Mouse (Mus musculus) MEL (cell line): ENCODE results near the gene Srsf10. TPM values are rescaled to one million over a fixed set of nuclear protein-coding genes. Genes with fewer than 3 reads are reported as not detected.

ENCODE experiments used
- DNase-seq: peaks from one replicate; pipeline ENCODE4 v3.0.0; 2011; ENCODE audit warnings: low read depth, low spot score
- H3K27ac ChIP-seq: 2 replicates; pipeline ENCODE4 v1.5.1; 2012; ENCODE audit warnings: low read depth, mild to moderate bottlenecking, control low read depth, low read length, moderate library complexity; ENCODE audit not compliant: control insufficient read depth
- H3K27me3 ChIP-seq, 2 experiments: fragments of 150-350 bp in 1 of 2; sonication (generic) in 1 of 2; 2 replicates each; pipeline ENCODE4 v1.6.1; 2012; ENCODE audit warnings: low read length in 2 of 2, mild to moderate bottlenecking in 2 of 2, improper control_type of control experiment in 1 of 2, moderate library complexity in 1 of 2; ENCODE audit not compliant: insufficient read depth in 2 of 2, control insufficient read depth in 1 of 2
- H3K36me3 ChIP-seq, 2 experiments: 2 replicates each; pipeline ENCODE4 v1.6.1; 2012 to 2014; ENCODE audit warnings: low read length in 2 of 2, improper control_type of control experiment in 1 of 2, inconsistent platforms in 1 of 2, mild to moderate bottlenecking in 1 of 2; ENCODE audit not compliant: insufficient read depth in 2 of 2, control insufficient read depth in 1 of 2
- H3K4me1 ChIP-seq, 2 experiments: fragments of 150-350 bp in 1 of 2; sonication (generic) in 1 of 2; 2 replicates each; pipeline ENCODE4 v1.6.1; 2012; ENCODE audit warnings: low read length in 2 of 2, improper control_type of control experiment in 1 of 2, mild to moderate bottlenecking in 1 of 2; ENCODE audit not compliant: insufficient read depth in 2 of 2, control insufficient read depth in 1 of 2
- H3K4me3 ChIP-seq, 2 experiments: fragments of 150-350 bp in 1 of 2; sonication (generic) in 1 of 2; 2 replicates each; pipeline ENCODE4 v1.5.1; 2012; ENCODE audit warnings: low read depth in 2 of 2, low read length in 2 of 2, mild to moderate bottlenecking in 2 of 2, moderate library complexity in 2 of 2, control low read depth in 1 of 2, improper control_type of control experiment in 1 of 2; ENCODE audit not compliant: control insufficient read depth in 1 of 2, insufficient read depth in 1 of 2
- H3K79me2 ChIP-seq: 2 replicates; pipeline ENCODE4 v1.6.1; 2012; ENCODE audit warnings: mild to moderate bottlenecking, low read length, moderate library complexity; ENCODE audit not compliant: control insufficient read depth, poor library complexity, insufficient read depth
- H3K9ac ChIP-seq: 2 replicates; pipeline ENCODE4 v1.6.1; 2012; ENCODE audit warnings: low read depth, mild to moderate bottlenecking, control low read depth, low read length, moderate library complexity; ENCODE audit not compliant: control insufficient read depth, poor library complexity, severe bottlenecking
- H3K9me3 ChIP-seq: fragments of 150-350 bp; sonication (generic); replicated peaks from 2 replicates; pipeline ENCODE4 v1.6.1; 2012; ENCODE audit warnings: mild to moderate bottlenecking, low read length, improper control_type of control experiment, moderate library complexity; ENCODE audit not compliant: insufficient read depth
- BHLHE40 ChIP-seq: IDR thresholded peaks from 2 replicates; pipeline ENCODE4 v1.6.1; 2012; ENCODE audit warnings: low read depth, mild to moderate bottlenecking, inconsistent platforms, low read length, improper control_type of control experiment, borderline replicate concordance
- CHD1 ChIP-seq: IDR thresholded peaks from 2 replicates; pipeline ENCODE4 v1.6.1; 2012; ENCODE audit warnings: low read depth, mild to moderate bottlenecking, inconsistent platforms, low read length, improper control_type of control experiment
- CHD2 ChIP-seq: IDR thresholded peaks from 2 replicates; pipeline ENCODE4 v1.6.1; 2011; ENCODE audit warnings: low read length, improper control_type of control experiment
- E2F4 ChIP-seq: IDR thresholded peaks from 2 replicates; pipeline ENCODE4 v1.6.1; 2011; ENCODE audit warnings: low read depth, low read length, improper control_type of control experiment, borderline replicate concordance
- ELF1 ChIP-seq: IDR thresholded peaks from 2 replicates; pipeline ENCODE4 v1.6.1; 2014; ENCODE audit warnings: low read depth, mild to moderate bottlenecking, inconsistent platforms, low read length, improper control_type of control experiment, moderate library complexity
- EP300 ChIP-seq, 2 experiments: IDR thresholded peaks; 2 replicates each; pipeline ENCODE4 v1.6.1; 2011; ENCODE audit warnings: improper control_type of control experiment in 2 of 2, low read length in 2 of 2, low read depth in 1 of 2, mild to moderate bottlenecking in 1 of 2
- ETS1 ChIP-seq: IDR thresholded peaks from 2 replicates; pipeline ENCODE4 v1.6.1; 2012; ENCODE audit warnings: low read depth, mild to moderate bottlenecking, inconsistent platforms, low read length, improper control_type of control experiment, moderate library complexity
- GABPA ChIP-seq: IDR thresholded peaks from 2 replicates; pipeline ENCODE4 v1.6.1; 2012; ENCODE audit warnings: low read depth, mild to moderate bottlenecking, inconsistent platforms, low read length, improper control_type of control experiment, moderate library complexity
- GATA1 ChIP-seq: IDR thresholded peaks from 2 replicates; pipeline ENCODE4 v1.6.1; 2011; ENCODE audit warnings: low read depth, low read length, improper control_type of control experiment
- HCFC1 ChIP-seq: IDR thresholded peaks from 2 replicates; pipeline ENCODE4 v1.6.1; 2012; ENCODE audit warnings: low read depth, mild to moderate bottlenecking, inconsistent platforms, low read length, improper control_type of control experiment, moderate library complexity
- MAZ ChIP-seq: IDR thresholded peaks from 2 replicates; pipeline ENCODE4 v1.6.1; 2012; ENCODE audit warnings: low read depth, mild to moderate bottlenecking, inconsistent platforms, low read length, improper control_type of control experiment
- MEF2A ChIP-seq: IDR thresholded peaks from 2 replicates; pipeline ENCODE4 v1.6.1; 2014; ENCODE audit warnings: low read depth, mild to moderate bottlenecking, inconsistent platforms, low read length, improper control_type of control experiment; ENCODE audit not compliant: poor library complexity, insufficient replicate concordance, severe bottlenecking; ENCODE audit errors: extremely low read depth
- NELFE ChIP-seq: IDR thresholded peaks from 2 replicates; pipeline ENCODE4 v1.6.1; 2011; ENCODE audit warnings: low read depth, low read length, improper control_type of control experiment
- NRF1 ChIP-seq: IDR thresholded peaks from 2 replicates; pipeline ENCODE4 v1.6.1; 2014; ENCODE audit warnings: low read depth, mild to moderate bottlenecking, inconsistent platforms, low read length, improper control_type of control experiment, moderate library complexity; ENCODE audit not compliant: poor library complexity, insufficient read depth, severe bottlenecking
- POLR2A ChIP-seq, 2 experiments: IDR thresholded peaks; 2 replicates each; pipeline ENCODE4 v1.6.1; 2011 to 2012; ENCODE audit warnings: low read length in 2 of 2, mild to moderate bottlenecking in 2 of 2, control low read depth in 1 of 2, improper control_type of control experiment in 1 of 2, low read depth in 1 of 2, moderate library complexity in 1 of 2; ENCODE audit not compliant: control insufficient read depth in 1 of 2, insufficient read depth in 1 of 2, poor library complexity in 1 of 2
- POLR2AphosphoS2 ChIP-seq: IDR thresholded peaks from 2 replicates; pipeline ENCODE4 v1.6.1; 2011; ENCODE audit warnings: low read length, improper control_type of control experiment
- RAD21 ChIP-seq: IDR thresholded peaks from 2 replicates; pipeline ENCODE4 v1.6.1; 2011; ENCODE audit warnings: mild to moderate bottlenecking, low read depth, low read length, improper control_type of control experiment
- RCOR1 ChIP-seq: IDR thresholded peaks from 2 replicates; pipeline ENCODE4 v1.6.1; 2012; ENCODE audit warnings: low read depth, mild to moderate bottlenecking, inconsistent platforms, low read length, improper control_type of control experiment
- SIN3A ChIP-seq: IDR thresholded peaks from 2 replicates; pipeline ENCODE4 v1.6.1; 2012; ENCODE audit warnings: low read length, improper control_type of control experiment, inconsistent platforms
- TAL1 ChIP-seq: IDR thresholded peaks from 2 replicates; pipeline ENCODE4 v1.6.1; 2012; ENCODE audit warnings: mild to moderate bottlenecking, inconsistent platforms, low read length, moderate library complexity, mixed read lengths
- TBP ChIP-seq: IDR thresholded peaks from 2 replicates; pipeline ENCODE4 v1.8.0; 2011; ENCODE audit warnings: low read depth, low read length, improper control_type of control experiment
- TCF12 ChIP-seq: IDR thresholded peaks from 2 replicates; pipeline ENCODE4 v1.6.1; 2014; ENCODE audit warnings: low read depth, mild to moderate bottlenecking, inconsistent platforms, low read length, improper control_type of control experiment, moderate library complexity
- ZC3H11A ChIP-seq: IDR thresholded peaks from 2 replicates; pipeline ENCODE4 v1.6.1; 2012; ENCODE audit warnings: low read depth, mild to moderate bottlenecking, inconsistent platforms, low read length, improper control_type of control experiment
- ZKSCAN1 ChIP-seq: IDR thresholded peaks from 2 replicates; pipeline ENCODE4 v1.6.1; 2012; ENCODE audit warnings: low read depth, mild to moderate bottlenecking, inconsistent platforms, low read length, improper control_type of control experiment, moderate library complexity
- ZMIZ1 ChIP-seq: IDR thresholded peaks from 2 replicates; pipeline ENCODE4 v1.6.1; 2012; ENCODE audit warnings: low read depth, mild to moderate bottlenecking, inconsistent platforms, low read length, improper control_type of control experiment, moderate library complexity
- ZNF384 ChIP-seq: IDR thresholded peaks from 2 replicates; pipeline ENCODE4 v1.6.1; 2012; ENCODE audit warnings: low read depth, mild to moderate bottlenecking, inconsistent platforms, low read length, improper control_type of control experiment
- polyA plus RNA-seq, 2 experiments: library from polyadenylated mRNA; stranded (reverse) in 1 of 2; unstranded in 1 of 2; fragments of >175 nt in 1 of 2; fragments of >200 nt in 1 of 2; gene quantifications; 2 replicates each; pipeline versions ENCODE4 v1.2.1 to v1.2.4; 2012; ENCODE audit warnings: low replicate concordance in 2 of 2, low read depth in 1 of 2; ENCODE audit not compliant: insufficient read length in 2 of 2, insufficient read depth in 1 of 2, missing spikeins in 1 of 2
- total RNA-seq: library from RNA; depleted of rRNA; stranded (reverse); fragments of 300-350 nt; gene quantifications from 2 replicates; pipeline ENCODE4 v1.2.3, GENCODE M21; 2012

The Srsf10 gene
- total and polyA plus RNA-seq, 3 experiments = 142 to 361 (median 222) TPM

DNA sequence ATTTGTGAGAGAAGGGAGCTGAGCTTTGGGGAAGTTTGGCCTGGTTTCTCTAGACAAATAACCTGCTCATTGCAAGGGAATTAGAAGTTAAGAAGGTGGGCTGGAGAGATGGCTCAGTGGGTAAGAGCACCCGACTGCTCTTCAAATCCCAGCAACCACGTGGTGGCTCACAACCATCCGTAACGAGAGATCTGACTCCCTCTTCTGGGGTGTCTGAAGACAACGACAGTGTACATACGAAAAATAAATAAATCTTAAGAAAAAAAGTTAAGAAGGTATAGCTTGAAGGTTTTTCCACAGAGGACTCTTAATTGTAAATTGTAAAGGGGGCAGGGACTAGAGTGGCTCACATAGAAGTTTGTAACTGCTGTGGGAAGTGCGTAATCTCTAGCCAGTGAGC lies 20.0 kb downstream of the Srsf10 start (continued):
- TF ChIP-seq MEF2A (no peak), GABPA (no peak), ETS1 (no peak), NRF1 (no peak), CHD1 (0 out of 2 replicates have a peak, but pooled peaks have one; percentile 9), ZKSCAN1 (no peak), SIN3A (peak; percentile 7; the same call in 1 of the 2 replicates), HCFC1 (no peak), MAZ (no peak), BHLHE40 (no peak), ZMIZ1 (no peak), GATA1 (no peak), NELFE (no peak), CHD2 (no peak; the same call in 1 of the 2 replicates), TBP (no peak), ZC3H11A (no peak), ZNF384 (peak; percentile 24; the same call in 1 of the 2 replicates)

DNA sequence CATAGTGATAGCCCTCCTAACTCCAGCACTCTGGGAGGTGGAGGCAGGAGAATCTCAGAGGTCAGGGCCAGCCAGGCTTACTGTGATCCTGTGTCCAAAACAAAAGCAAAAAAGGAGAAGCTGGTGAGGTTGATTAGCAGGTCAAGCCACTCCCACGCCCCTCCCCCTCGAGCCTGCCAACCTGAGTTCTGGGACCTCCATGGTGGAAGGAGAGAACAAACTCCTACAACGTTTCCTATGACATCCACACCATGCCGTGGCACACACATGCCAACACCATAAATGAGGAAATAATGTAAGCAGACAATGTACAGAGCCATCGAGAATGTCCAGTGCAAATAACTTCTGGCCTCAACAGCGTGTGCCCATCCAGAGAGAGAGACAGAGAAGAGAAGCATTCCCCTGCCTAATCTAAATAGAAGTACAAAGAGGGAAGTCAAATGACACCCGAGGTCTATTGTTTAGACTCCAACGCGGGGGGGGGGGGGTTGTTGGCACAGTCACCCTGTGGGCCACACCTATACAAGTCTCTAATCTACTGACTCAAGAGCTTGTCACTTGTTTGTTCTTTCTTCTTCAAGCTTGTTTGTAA lies 20.5 kb downstream of the Srsf10 start:
- Histone ChIP-seq H3K27ac (peak overlapping the region; percentile 96), H3K4me1 (peaks cover 20 to 32% of the 10 kb centered on the region in 2 experiments), H3K79me2 (peaks cover 24% of the 10 kb centered on the region), H3K9me3 (no peaks in the 10 kb centered on the region), H3K27me3 (no peaks in the 10 kb centered on the region), H3K36me3 (peaks cover 15 to 31% of the 10 kb centered on the region in 2 experiments), H3K9ac (peak overlapping the region; percentile 76), H3K4me3 (peak overlapping the region; percentile 62 to 68)
- peak; percentile 89 for TF ChIP-seq MAZ
- peak; percentile 15; the same call in 1 of the 2 replicates for TF ChIP-seq ZMIZ1
- TF ChIP-seq TCF12 = peak; percentile 12; the same call in 1 of the 2 replicates
- TF ChIP-seq POLR2A (IDR thresholded peaks at IDR 0.05; ENCODE audit: control insufficient read depth in 1 of 2, insufficient read depth in 1 of 2, low read depth in 1 of 2, low read length in 2 of 2, poor library complexity in 1 of 2) = peak in 1 of 2 experiments; percentile 43; a peak in 2 of 4 replicates
- peak; percentile 70 for TF ChIP-seq TBP
- TF ChIP-seq ELF1 = 0 out of 2 replicates have a peak, but pooled peaks have one; percentile 39
- peak in 1 of 2 experiments; percentile 60; a peak in 2 of 4 replicates for TF ChIP-seq EP300 (IDR thresholded peaks at IDR 0.05; ENCODE audit: low read depth in 1 of 2, low read length in 2 of 2)
- TF ChIP-seq RCOR1 = 0 out of 2 replicates have a peak, but pooled peaks have one; percentile 2
- TF ChIP-seq RAD21 = no peak
- peak; percentile 46; the same call in 1 of the 2 replicates for TF ChIP-seq POLR2AphosphoS2
- TF ChIP-seq E2F4 = no peak
- peak; percentile 36 for TF ChIP-seq TAL1
- TF ChIP-seq GATA1 = no peak
- TF ChIP-seq CHD2 = no peak; the same call in 1 of the 2 replicates
- DNase-seq = peak; percentile 91
